Mouse (Mus musculus): ENCODE results near the gene 4921536K21Rik. TPM values are rescaled to one million over a fixed set of nuclear protein-coding genes. Genes with fewer than 3 reads are reported as not detected.
A peak's percentile ranks its signal among the peaks of the same experiment; 100 is the strongest.

4921536K21Rik gene
- polyA plus RNA-seq, 1 experiment from 2014 or later, result 0.20 TPM

- H3K4me1 ChIP-seq (replicated peaks), result no peaks in the 10 kb centered on the region; the same call in 1 of the 2 replicates
- no peak overlapping the region for H3K9ac ChIP-seq
- 90% methylated on average over 10 of the region's 10 CpGs for WGBS
- H3K9me3 ChIP-seq (replicated peaks), result no peaks in the 10 kb centered on the region; the same call in 1 of the 2 replicates
- no peaks in the 10 kb centered on the region; the same call in 1 of the 2 replicates for H3K27me3 ChIP-seq (replicated peaks)
- H3K4me3 ChIP-seq, result no peak overlapping the region
- H3K27ac ChIP-seq (ENCODE audit: poor library complexity, severe bottlenecking), result no peak overlapping the region
- ATAC-seq (ENCODE audit: insufficient number of reproducible peaks, low FRiP score), result no peak
- H3K4me2 ChIP-seq, result no peak overlapping the region
- no peaks in the 10 kb centered on the region for H3K36me3 ChIP-seq
These were observed 41.9 kb downstream of the 4921536K21Rik start for GRCm38 (mm10) chr11:3853031-3853430.

GRCm38 (mm10) chr11:3851872-3852271 is 43.0 kb downstream of the 4921536K21Rik start:
- Histone ChIP-seq H3K4me2 (no peak overlapping the region), H3K27ac (ENCODE audit: poor library complexity, severe bottlenecking) (no peak overlapping the region), H3K27me3 (replicated peaks) (no peaks in the 10 kb centered on the region), H3K4me1 (replicated peaks) (no peaks in the 10 kb centered on the region; the same call in 1 of the 2 replicates), H3K4me3 (no peak overlapping the region), H3K36me3 (no peaks in the 10 kb centered on the region), H3K9ac (no peak overlapping the region), H3K9me3 (replicated peaks) (no peaks in the 10 kb centered on the region; the same call in 1 of the 2 replicates)
- ATAC-seq (ENCODE audit: insufficient number of reproducible peaks, low FRiP score), result no peak
- WGBS, result 69% methylated on average over 4 of the region's 4 CpGs

GRCm38 (mm10) chr11:3850746-3851277 is 44.1 kb downstream of the 4921536K21Rik start:
- no peaks in the 10 kb centered on the region for H3K36me3 ChIP-seq
- WGBS, result 51% methylated on average over 5 of the region's 5 CpGs
- no peaks in the 10 kb centered on the region; the same call in 1 of the 2 replicates for H3K9me3 ChIP-seq (replicated peaks)
- no peak for ATAC-seq (ENCODE audit: insufficient number of reproducible peaks, low FRiP score)
- no peak overlapping the region for H3K4me2 ChIP-seq
- H3K9ac ChIP-seq, result no peak overlapping the region
- H3K27me3 ChIP-seq (replicated peaks), result no peaks in the 10 kb centered on the region
- H3K27ac ChIP-seq (ENCODE audit: poor library complexity, severe bottlenecking), result no peak overlapping the region
- H3K4me3 ChIP-seq, result no peak overlapping the region
- H3K4me1 ChIP-seq (replicated peaks), result no peaks in the 10 kb centered on the region; the same call in 1 of the 2 replicates

GRCm38 (mm10) chr11:3850315-3850614 is 44.6 kb downstream of the 4921536K21Rik start:
- Histone ChIP-seq H3K9me3 (replicated peaks) (no peaks in the 10 kb centered on the region; the same call in 1 of the 2 replicates), H3K4me1 (replicated peaks) (no peaks in the 10 kb centered on the region; the same call in 1 of the 2 replicates), H3K4me3 (no peak overlapping the region), H3K4me2 (no peak overlapping the region), H3K36me3 (no peaks in the 10 kb centered on the region), H3K27ac (ENCODE audit: poor library complexity, severe bottlenecking) (no peak overlapping the region), H3K9ac (no peak overlapping the region), H3K27me3 (replicated peaks) (no peaks in the 10 kb centered on the region)
- no peak for ATAC-seq (ENCODE audit: insufficient number of reproducible peaks, low FRiP score)
- WGBS, result 70% methylated on average over 2 of the region's 2 CpGs

GRCm38 (mm10) chr11:3849469-3850314 is 45.2 kb downstream of the 4921536K21Rik start:
- no peak for ATAC-seq (ENCODE audit: insufficient number of reproducible peaks, low FRiP score)

GRCm38 (mm10) chr11:3846351-3846750 is 48.5 kb downstream of the 4921536K21Rik start:
- no peaks in the 10 kb centered on the region; the same call in 1 of the 2 replicates for H3K9me3 ChIP-seq (replicated peaks)
- WGBS, result 54% methylated on average over 2 of the region's 2 CpGs
- no peak overlapping the region for H3K27ac ChIP-seq (ENCODE audit: poor library complexity, severe bottlenecking)
- H3K36me3 ChIP-seq, result no peaks in the 10 kb centered on the region
- no peak overlapping the region for H3K9ac ChIP-seq
- no peak overlapping the region for H3K4me3 ChIP-seq
- H3K4me2 ChIP-seq, result no peak overlapping the region
- no peaks in the 10 kb centered on the region for H3K27me3 ChIP-seq (replicated peaks)
- peaks cover 16% of the 10 kb centered on the region for H3K4me1 ChIP-seq (replicated peaks)
- no peak for ATAC-seq (ENCODE audit: insufficient number of reproducible peaks, low FRiP score)

More at GRCm38 (mm10) chr11:3849469-3850314, 45.2 kb downstream of the 4921536K21Rik start:
- no peak overlapping the region for H3K9ac ChIP-seq
- no peak overlapping the region for H3K4me3 ChIP-seq
- 76% methylated on average over 15 of the region's 15 CpGs for WGBS
- H3K27me3 ChIP-seq (replicated peaks), result no peaks in the 10 kb centered on the region
- peaks cover 4% of the 10 kb centered on the region for H3K4me1 ChIP-seq (replicated peaks)
- H3K27ac ChIP-seq (ENCODE audit: poor library complexity, severe bottlenecking), result no peak overlapping the region
- no peaks in the 10 kb centered on the region; the same call in 1 of the 2 replicates for H3K9me3 ChIP-seq (replicated peaks)
- no peaks in the 10 kb centered on the region for H3K36me3 ChIP-seq
- H3K4me2 ChIP-seq, result no peak overlapping the region

- WGBS, result 61% methylated on average over 17 of the region's 17 CpGs
- H3K4me1 ChIP-seq (replicated peaks), result peaks cover 16% of the 10 kb centered on the region
- H3K4me2 ChIP-seq, result no peak overlapping the region
- H3K27ac ChIP-seq (ENCODE audit: poor library complexity, severe bottlenecking), result 0 out of 2 replicates have a peak overlapping the region, but pooled peaks have one; percentile 12
- no peak for ATAC-seq (ENCODE audit: insufficient number of reproducible peaks, low FRiP score)
- no peak overlapping the region for H3K9ac ChIP-seq
- no peaks in the 10 kb centered on the region; the same call in 1 of the 2 replicates for H3K9me3 ChIP-seq (replicated peaks)
- no peaks in the 10 kb centered on the region for H3K27me3 ChIP-seq (replicated peaks)
- H3K36me3 ChIP-seq, result no peaks in the 10 kb centered on the region
- H3K4me3 ChIP-seq, result no peak overlapping the region
These were observed 50.8 kb downstream of the 4921536K21Rik start for GRCm38 (mm10) chr11:3843943-3844734.

Other genes with a start within 250 kb of the 4921536K21Rik start
- gene Morc2a, start 245.9 kb downstream of the 4921536K21Rik start, polyA plus RNA-seq (2016; fragmentation: Nextera tagmentation; extraction: Ambion mirVana), result 33.3 TPM in 2 replicates
- gene Osbp2, start 31.2 kb downstream of the 4921536K21Rik start, polyA plus RNA-seq (2016; fragmentation: Nextera tagmentation; extraction: Ambion mirVana), result 0.32 TPM in 2 replicates
- gene Dusp18, start 142 bp upstream of the 4921536K21Rik start, polyA plus RNA-seq (2016; fragmentation: Nextera tagmentation; extraction: Ambion mirVana), result 13.5 and 14.5 TPM in 2 replicates
- 6.2 and 6.3 TPM in 2 replicates for gene Slc35e4, start 19.6 kb upstream of the 4921536K21Rik start, polyA plus RNA-seq (2016; fragmentation: Nextera tagmentation; extraction: Ambion mirVana)
- gene Tcn2, start 37.1 kb upstream of the 4921536K21Rik start, polyA plus RNA-seq (2016; fragmentation: Nextera tagmentation; extraction: Ambion mirVana), result 73.3 and 74.2 TPM in 2 replicates
- gene Pes1, start 68.9 kb upstream of the 4921536K21Rik start, polyA plus RNA-seq (2016; fragmentation: Nextera tagmentation; extraction: Ambion mirVana), result 57.1 and 63.3 TPM in 2 replicates
- gene 4930556J24Rik, start 81.7 kb upstream of the 4921536K21Rik start, polyA plus RNA-seq (2016; fragmentation: Nextera tagmentation; extraction: Ambion mirVana), result 0.22 TPM in 1 of 2 replicates, not detected in the other
- 0.19 and 0.32 TPM in 2 replicates for gene Gal3st1, start 88.5 kb upstream of the 4921536K21Rik start, polyA plus RNA-seq (2016; fragmentation: Nextera tagmentation; extraction: Ambion mirVana)
- gene Sec14l4, start 136.4 kb upstream of the 4921536K21Rik start, polyA plus RNA-seq (2016; fragmentation: Nextera tagmentation; extraction: Ambion mirVana), result not detected in 2 replicates
- not detected in 2 replicates for gene Sec14l3, start 169.7 kb upstream of the 4921536K21Rik start, polyA plus RNA-seq (2016; fragmentation: Nextera tagmentation; extraction: Ambion mirVana)
- gene Mtfp1, start 200.3 kb upstream of the 4921536K21Rik start, polyA plus RNA-seq (2016; fragmentation: Nextera tagmentation; extraction: Ambion mirVana), result 18.6 and 21.2 TPM in 2 replicates
- gene Sec14l2, start 228.3 kb upstream of the 4921536K21Rik start, polyA plus RNA-seq (2016; fragmentation: Nextera tagmentation; extraction: Ambion mirVana), result 0.86 and 1.1 TPM in 2 replicates
- 21.4 and 22.0 TPM in 2 replicates for gene Rnf215, start 240.1 kb upstream of the 4921536K21Rik start, polyA plus RNA-seq (2016; fragmentation: Nextera tagmentation; extraction: Ambion mirVana)